Mouse (Mus musculus) embryonic fibroblast, embryonic 13.5 days (primary cell): Measurements from ENCODE around the gene Kcnk15.

Experiments used
- CTCF ChIP-seq: IDR thresholded peaks from 2 replicates; pipeline ENCODE4 v1.5.1; 2011; ENCODE audit warnings: mild to moderate bottlenecking, control low read depth, low read length, moderate library complexity, borderline replicate concordance; ENCODE audit not compliant: insufficient read depth
- POLR2A ChIP-seq: IDR thresholded peaks from 2 replicates; pipeline ENCODE4 v1.6.1; 2011; ENCODE audit warnings: low read depth, mild to moderate bottlenecking, control low read depth, low read length, moderate library complexity

DNA sequence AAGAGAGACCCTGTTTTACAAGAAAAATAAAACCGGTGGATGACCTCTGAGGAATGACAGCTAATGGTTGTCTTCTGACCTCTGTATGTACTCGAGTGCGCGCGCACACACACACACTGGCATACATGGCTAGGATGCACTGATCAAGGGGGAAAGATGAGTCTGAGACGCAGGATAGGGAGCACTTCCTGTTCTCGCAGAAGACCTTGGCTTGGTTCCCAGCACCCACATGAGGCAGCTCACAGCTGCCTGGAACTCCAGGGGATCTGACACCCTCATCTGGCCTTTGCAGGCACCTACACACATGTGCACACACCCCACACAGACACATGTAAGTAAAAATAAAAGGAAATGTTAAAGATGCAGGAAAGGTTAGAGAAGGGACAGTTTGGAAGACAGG is 43.6 kb downstream of the Kcnk15 start:
- TF ChIP-seq CTCF: no peak
- no peak for TF ChIP-seq POLR2A
